Mouse (Mus musculus) stomach, embryonic 16.5 days (tissue): ENCODE measurements around the gene B4galt3. TPM values are rescaled to one million over a fixed set of nuclear protein-coding genes. Genes with fewer than 3 reads are reported as not detected.
"Not testable (repeated sequence)": the region's sequence is repeated elsewhere in the genome, so short reads cannot be mapped to it uniquely, and the experiment has no call there.

ENCODE experiments used
- ATAC-seq: fragments of 200-750 bp; cut with Nextera tagmentation; 2 replicates; pipeline ENCODE4 v1.8.0; 2017; ENCODE audit warnings: moderate number of reproducible peaks, moderate TSS enrichment; ENCODE audit not compliant: insufficient read depth, low FRiP score
- H3K27ac ChIP-seq: fragments of 300-500 bp; sonication (generic); 2 replicates; pipeline ENCODE4 v1.5.1; 2014; ENCODE audit warnings: low read length
- H3K27me3 ChIP-seq: fragments of 300-500 bp; sonication (generic); 2 replicates; pipeline ENCODE4 v1.6.1; 2014; ENCODE audit warnings: low read length, control low read depth, mixed read lengths; ENCODE audit not compliant: control insufficient read depth, insufficient read depth
- H3K36me3 ChIP-seq: fragments of 300-500 bp; sonication (generic); 2 replicates; pipeline ENCODE4 v1.6.1; 2014; ENCODE audit warnings: low read length; ENCODE audit not compliant: control insufficient read depth, insufficient read depth
- H3K4me1 ChIP-seq: fragments of 300-500 bp; sonication (generic); 2 replicates; pipeline ENCODE4 v1.6.1; 2014; ENCODE audit warnings: low read length, control low read depth, mixed read lengths; ENCODE audit not compliant: control insufficient read depth, insufficient read depth
- H3K4me2 ChIP-seq: fragments of 300-500 bp; sonication (generic); 2 replicates; pipeline ENCODE4 v1.6.1; 2014; ENCODE audit warnings: low read depth, low read length, mixed read lengths
- H3K4me3 ChIP-seq: fragments of 300-500 bp; sonication (generic); replicated peaks from 2 replicates; pipeline ENCODE4 v1.5.1; 2014; ENCODE audit warnings: mild to moderate bottlenecking, low read length
- H3K9ac ChIP-seq: fragments of 300-500 bp; sonication (generic); 2 replicates; pipeline ENCODE4 v1.6.1; 2014; ENCODE audit warnings: low read length
- H3K9me3 ChIP-seq: fragments of 300-500 bp; sonication (generic); replicated peaks from 2 replicates; pipeline ENCODE4 v1.6.1; 2016; ENCODE audit warnings: low read length, control low read depth; ENCODE audit not compliant: control insufficient read depth
- WGBS: fragments of 180-500 bp; shearing (Covaris S2); extraction: QIAGEN DNeasy Blood & Tissue Kit; methylation state at CpG from one replicate; pipeline ENCODE4 v1.1.7; 2014; 5-methylcytosine and 5-hydroxymethylcytosine counted together
- polyA plus RNA-seq: library from polyadenylated mRNA; unstranded; fragments of >200 nt; fragmentation: Nextera tagmentation; extraction: Ambion mirVana; gene quantifications from 2 replicates; pipeline ENCODE4 v1.2.1, GENCODE M21; 2015

B4galt3 gene
- polyA plus RNA-seq, 1 experiment from 2014 or later = 71.5 TPM

- WGBS = 58% methylated on average over 6 of the region's 6 CpGs
Measured at GRCm38 (mm10) chr1:171237438-171237837, 32.7 kb upstream of the B4galt3 start.

GRCm38 (mm10) chr1:171238463-171238862 lies 31.7 kb upstream of the B4galt3 start:
- Histone ChIP-seq H3K27ac (no peak overlapping the region), H3K9ac (no peak overlapping the region), H3K27me3 (no peaks in the 10 kb centered on the region), H3K36me3 (peaks cover 41% of the 10 kb centered on the region), H3K4me1 (0 out of 2 replicates have a peak, but pooled peaks cover 2% of the 10 kb centered on the region), H3K9me3 (no peaks in the 10 kb centered on the region), H3K4me3 (no peak overlapping the region), H3K4me2 (no peak overlapping the region)
- ATAC-seq = no peak
- WGBS = 70% methylated on average over 14 of the region's 14 CpGs

More at GRCm38 (mm10) chr1:171237438-171237837, 32.7 kb upstream of the B4galt3 start:
- Histone ChIP-seq H3K36me3 (peaks cover 38% of the 10 kb centered on the region), H3K4me3 (no peak overlapping the region), H3K9ac (no peak overlapping the region; the same call in 1 of the 2 replicates), H3K27ac (no peak overlapping the region), H3K4me2 (no peak overlapping the region), H3K27me3 (no peaks in the 10 kb centered on the region), H3K4me1 (0 out of 2 replicates have a peak, but pooled peaks cover 2% of the 10 kb centered on the region), H3K9me3 (no peaks in the 10 kb centered on the region)
- no peak; the same call in 1 of the 2 replicates for ATAC-seq

GRCm38 (mm10) chr1:171239992-171240744 lies 30.0 kb upstream of the B4galt3 start:
- Histone ChIP-seq H3K9me3 (no peaks in the 10 kb centered on the region), H3K27ac (no peak overlapping the region), H3K9ac (no peak overlapping the region), H3K4me1 (0 out of 2 replicates have a peak, but pooled peaks cover 2% of the 10 kb centered on the region), H3K4me3 (no peak overlapping the region), H3K36me3 (peaks cover 37% of the 10 kb centered on the region), H3K27me3 (no peaks in the 10 kb centered on the region), H3K4me2 (no peak overlapping the region)
- WGBS = 58% methylated on average over 15 of the region's 15 CpGs
- no peak for ATAC-seq

GRCm38 (mm10) chr1:171240911-171241310 lies 29.2 kb upstream of the B4galt3 start:
- 92% methylated on average over 10 of the region's 10 CpGs for WGBS
- Histone ChIP-seq H3K9ac (no peak overlapping the region), H3K4me3 (no peak overlapping the region), H3K27me3 (no peaks in the 10 kb centered on the region), H3K4me2 (no peak overlapping the region), H3K27ac (no peak overlapping the region), H3K36me3 (peaks cover 36% of the 10 kb centered on the region), H3K4me1 (peaks cover 7% of the 10 kb centered on the region), H3K9me3 (no peaks in the 10 kb centered on the region)
- ATAC-seq = no peak

- 79% methylated on average over 12 of the region's 12 CpGs for WGBS
- H3K4me3 ChIP-seq, H3K9ac ChIP-seq, H3K9me3 ChIP-seq, ATAC-seq, H3K27ac ChIP-seq, H3K4me2 ChIP-seq, H3K27me3 ChIP-seq: not testable (repeated sequence)
- Histone ChIP-seq H3K4me1 (peaks cover 12% of the 10 kb centered on the region), H3K36me3 (peaks cover 28% of the 10 kb centered on the region)
Measured at GRCm38 (mm10) chr1:171241952-171242351, 28.2 kb upstream of the B4galt3 start.

- Histone ChIP-seq H3K4me3 (no peak overlapping the region), H3K36me3 (peaks cover 13% of the 10 kb centered on the region; the same call in 1 of the 2 replicates), H3K9me3 (no peaks in the 10 kb centered on the region), H3K4me1 (peaks cover 30% of the 10 kb centered on the region), H3K9ac (no peak overlapping the region), H3K27me3 (no peaks in the 10 kb centered on the region), H3K4me2 (peak overlapping the region; percentile 75; the same call in 1 of the 2 replicates), H3K27ac (no peak overlapping the region)
- 81% methylated on average over 8 of the region's 8 CpGs for WGBS
- no peak for ATAC-seq
Measured at GRCm38 (mm10) chr1:171245353-171245752, 24.8 kb upstream of the B4galt3 start.

- Histone ChIP-seq H3K4me3 (peak overlapping the region; percentile 83), H3K27me3 (no peaks in the 10 kb centered on the region), H3K9ac (peak overlapping the region; percentile 97), H3K9me3 (no peaks in the 10 kb centered on the region), H3K4me1 (peaks cover 33% of the 10 kb centered on the region), H3K4me2 (peak overlapping the region; percentile 75), H3K36me3 (0 out of 2 replicates have a peak, but pooled peaks cover 10% of the 10 kb centered on the region), H3K27ac (peak overlapping the region; percentile 97)
- WGBS = under 1% methylated on average over 41 of the region's 41 CpGs
- ATAC-seq = peak; percentile 91
Measured at GRCm38 (mm10) chr1:171246709-171247452, 23.2 kb upstream of the B4galt3 start.

- Histone ChIP-seq H3K9me3 (no peaks in the 10 kb centered on the region), H3K9ac (peak overlapping the region; percentile 70), H3K4me3 (peak overlapping the region; percentile 50), H3K36me3 (0 out of 2 replicates have a peak, but pooled peaks cover 10% of the 10 kb centered on the region), H3K4me1 (peaks cover 39% of the 10 kb centered on the region), H3K27me3 (no peaks in the 10 kb centered on the region), H3K4me2 (peak overlapping the region; percentile 59), H3K27ac (peak overlapping the region; percentile 97)
- WGBS = 8% methylated on average over 13 of the region's 13 CpGs
- ATAC-seq = 0 out of 2 replicates have a peak, but pooled peaks have one; percentile 0
Measured at GRCm38 (mm10) chr1:171247453-171247841, 22.7 kb upstream of the B4galt3 start.

- Histone ChIP-seq H3K9ac (peak overlapping the region; percentile 70), H3K9me3 (no peaks in the 10 kb centered on the region)
Measured at GRCm38 (mm10) chr1:171247916-171248315, 22.2 kb upstream of the B4galt3 start.

More at GRCm38 (mm10) chr1:171247916-171248315, 22.2 kb upstream of the B4galt3 start:
- H3K27me3 ChIP-seq = no peaks in the 10 kb centered on the region
- H3K4me3 ChIP-seq = peak overlapping the region; percentile 50
- 14% methylated on average over 4 of the region's 4 CpGs for WGBS
- H3K4me1 ChIP-seq = peaks cover 44% of the 10 kb centered on the region
- 0 out of 2 replicates have a peak, but pooled peaks cover 12% of the 10 kb centered on the region for H3K36me3 ChIP-seq
- peak overlapping the region; percentile 59 for H3K4me2 ChIP-seq
- no peak for ATAC-seq
- H3K27ac ChIP-seq = peak overlapping the region; percentile 97
